Mouse (Mus musculus) gastrocnemius, adult 8-10 months (tissue): ENCODE measurements at regions not wholly inside any gene's neighbourhood (a gene's known extent, or its start where the extent isn't known, plus 50 kb on each side); places are given as distances from the start of the nearest gene placed in this dataset.
"Not testable (repeated sequence)": the region's sequence is repeated elsewhere in the genome, so short reads cannot be mapped to it uniquely, and the experiment has no call there.

Source experiments
- DNase-seq, 2 experiments: peaks; one replicate each; pipeline ENCODE4 v3.0.0; 2022; ENCODE audit warnings: low spot score in 2 of 2

DNA sequence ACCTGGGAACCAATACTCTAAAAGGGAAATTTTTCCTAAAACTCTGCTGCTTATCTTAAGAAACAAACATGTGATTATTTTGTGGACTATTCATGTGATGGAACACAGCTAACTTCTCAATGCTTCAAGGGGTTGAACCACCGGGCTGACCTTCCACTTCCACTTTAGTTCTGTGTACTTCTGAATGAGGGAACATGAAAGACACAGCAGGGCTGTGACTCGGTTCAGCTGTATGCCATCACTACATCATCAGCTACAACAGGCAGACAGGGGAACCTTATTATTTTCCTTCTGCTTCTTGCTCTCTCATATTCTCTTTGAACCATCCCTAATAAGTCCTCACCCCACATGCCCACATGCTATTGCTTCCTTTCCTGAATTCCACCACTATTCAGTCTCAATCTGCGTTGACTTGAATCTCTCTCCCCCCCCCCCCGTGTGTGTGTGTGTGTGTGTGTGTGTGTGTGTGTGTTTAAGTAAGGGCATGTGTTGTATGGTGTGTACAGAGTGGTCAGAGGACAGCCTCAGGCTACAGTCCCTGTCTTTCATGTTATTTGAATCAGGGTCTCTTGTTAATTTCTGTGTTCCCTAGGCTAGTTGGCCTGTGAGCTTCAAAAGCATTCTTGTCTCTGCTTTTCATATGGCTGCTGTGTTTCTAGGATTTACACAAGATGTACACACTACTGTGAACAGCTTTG is 485.7 kb downstream of the Lmo7 start:
- DNase-seq: no peak

- no peak for DNase-seq
Observed at GRCm38 (mm10) chr14:102212079-102212478, 482.3 kb downstream of the Lmo7 start.

DNA sequence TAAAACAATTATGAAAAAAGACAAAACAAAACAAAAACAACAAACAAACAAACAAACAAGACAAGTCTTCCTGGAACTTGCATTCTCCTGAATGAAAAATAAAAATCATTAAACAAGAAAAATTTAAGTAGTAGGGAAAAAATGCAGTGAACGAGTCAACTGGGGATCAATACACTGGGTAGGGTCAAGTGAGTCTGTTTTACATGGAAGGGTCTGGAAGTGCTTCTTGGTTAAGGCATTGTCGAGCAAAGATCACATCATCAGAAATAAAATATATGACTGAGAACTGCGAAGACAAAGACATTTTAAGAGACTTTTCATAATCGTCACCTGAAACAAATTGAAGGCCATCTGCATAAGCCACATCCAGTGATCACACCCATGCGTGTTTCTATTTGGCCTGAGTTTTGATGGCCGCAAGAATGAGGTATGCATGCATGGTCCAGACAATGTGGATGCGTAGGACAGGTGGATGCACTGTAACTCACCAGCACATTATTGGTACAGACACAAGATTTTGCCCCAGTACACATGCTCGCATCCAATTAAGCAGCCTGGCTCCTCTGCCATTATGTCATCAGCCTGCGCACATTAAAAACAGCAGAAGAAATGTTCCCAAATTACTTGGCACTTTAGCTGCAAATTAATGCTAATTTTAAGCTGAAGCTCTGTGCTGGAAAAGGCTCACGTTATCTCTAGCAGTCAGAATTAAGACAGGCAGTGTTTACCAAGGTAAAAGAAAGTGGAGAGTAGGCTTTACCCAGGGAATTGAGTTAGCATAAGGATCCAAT is 475.3 kb downstream of the Lmo7 start:
- no peak for DNase-seq

DNA sequence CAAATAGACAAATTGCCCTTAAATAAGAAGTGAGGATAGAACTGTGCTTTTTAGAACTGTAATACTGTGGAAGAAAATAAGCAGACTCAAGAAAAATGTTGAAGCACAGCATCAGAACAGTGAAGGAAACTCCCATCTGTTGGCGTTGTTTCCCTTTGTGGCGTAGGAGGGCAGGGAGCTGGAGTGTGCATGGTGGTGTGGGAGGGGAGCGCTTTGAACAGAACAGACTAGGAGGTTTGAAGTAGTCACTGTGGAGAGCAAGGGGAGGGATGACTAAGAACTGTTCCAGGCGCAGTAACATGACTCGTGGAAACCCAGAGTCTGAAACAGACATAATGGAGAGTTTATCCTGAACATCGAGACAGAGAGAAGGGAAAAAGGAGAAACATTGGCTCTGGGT is 469.7 kb downstream of the Lmo7 start:
- DNase-seq: no peak

DNA sequence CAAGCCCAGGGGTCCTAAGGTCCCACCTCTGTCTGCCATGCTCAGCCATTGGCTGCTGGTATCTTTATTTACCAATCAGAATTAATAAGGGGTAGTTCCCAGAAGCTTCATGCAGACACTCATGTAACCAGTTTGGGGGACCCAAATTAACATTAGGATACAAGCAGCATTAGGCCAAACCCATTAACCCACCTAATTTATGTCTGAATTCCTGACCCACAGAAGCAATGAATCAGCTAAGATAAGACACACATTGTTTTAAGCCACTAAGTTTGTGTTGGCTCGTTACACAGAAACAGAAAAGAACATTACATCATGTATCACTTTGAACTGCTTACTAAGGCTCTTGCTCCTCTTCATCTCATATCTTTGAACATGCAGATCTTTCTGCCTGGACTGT is 461.0 kb downstream of the Lmo7 start:
- DNase-seq: no peak

GRCm38 (mm10) chr14:102181269-102181668 is 451.5 kb downstream of the Lmo7 start:
- no peak for DNase-seq

GRCm38 (mm10) chr14:102171775-102172174 is 442.0 kb downstream of the Lmo7 start:
- no peak for DNase-seq

- no peak for DNase-seq
Observed at GRCm38 (mm10) chr14:102161291-102162284, 431.8 kb downstream of the Lmo7 start.

DNA sequence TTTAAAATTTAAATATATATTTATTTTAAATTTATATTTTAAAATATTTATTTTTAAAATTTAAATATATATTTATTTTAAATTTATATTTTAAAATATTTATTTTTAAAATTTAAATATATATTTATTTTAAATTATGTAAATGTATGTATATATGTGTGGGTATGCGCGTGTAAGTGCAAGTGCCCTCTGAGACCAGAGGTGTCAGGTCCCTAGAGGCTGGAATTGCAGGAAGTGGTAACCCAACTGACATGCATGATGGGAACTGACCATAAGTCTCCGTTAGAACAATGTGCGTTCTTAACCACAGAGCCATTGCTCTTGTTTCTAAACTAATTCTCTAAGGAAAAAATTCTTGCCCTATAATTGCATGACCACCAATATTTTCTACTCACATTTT is 420.7 kb downstream of the Lmo7 start:
- DNase-seq: not testable (repeated sequence)

- no peak for DNase-seq
Observed at GRCm38 (mm10) chr14:102142720-102143119, 413.0 kb downstream of the Lmo7 start.

DNA sequence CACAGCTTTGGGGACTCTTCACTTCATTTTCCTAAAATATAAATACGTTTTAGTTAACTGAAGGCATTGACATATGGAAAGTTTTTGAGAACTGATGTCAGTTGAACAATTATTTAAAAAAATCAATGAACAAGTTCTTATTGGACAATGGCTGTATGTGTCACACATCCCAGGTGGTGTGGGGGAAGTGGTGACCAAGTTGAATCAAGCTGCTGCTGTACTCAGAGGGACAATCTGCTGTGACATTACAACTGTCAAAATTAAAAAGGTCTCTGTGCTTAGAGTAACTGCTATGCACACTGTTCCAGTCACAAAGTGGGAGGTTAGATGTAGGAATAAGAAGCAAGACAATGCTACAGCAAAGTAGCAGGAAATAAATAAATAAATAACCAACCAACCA is 409.2 kb downstream of the Lmo7 start:
- DNase-seq: no peak

DNA sequence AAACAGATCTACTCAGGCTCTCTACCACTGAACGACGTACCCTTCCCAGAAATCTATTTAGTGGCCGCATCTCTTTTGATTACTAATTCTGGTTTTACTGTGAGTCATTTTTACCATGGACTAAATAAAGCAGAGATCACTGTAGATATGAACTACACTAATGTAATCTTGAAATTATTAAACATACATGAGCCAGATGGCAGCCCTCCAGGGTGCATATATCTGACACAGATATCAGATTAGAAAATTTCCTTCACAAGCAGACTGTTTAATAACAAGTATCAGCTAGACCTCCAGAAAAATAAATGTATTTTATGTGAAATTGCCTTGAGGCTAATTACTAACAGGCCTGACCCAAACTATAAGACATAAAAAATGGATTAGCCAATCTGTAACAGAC is 388.4 kb downstream of the Lmo7 start:
- DNase-seq: no peak

DNA sequence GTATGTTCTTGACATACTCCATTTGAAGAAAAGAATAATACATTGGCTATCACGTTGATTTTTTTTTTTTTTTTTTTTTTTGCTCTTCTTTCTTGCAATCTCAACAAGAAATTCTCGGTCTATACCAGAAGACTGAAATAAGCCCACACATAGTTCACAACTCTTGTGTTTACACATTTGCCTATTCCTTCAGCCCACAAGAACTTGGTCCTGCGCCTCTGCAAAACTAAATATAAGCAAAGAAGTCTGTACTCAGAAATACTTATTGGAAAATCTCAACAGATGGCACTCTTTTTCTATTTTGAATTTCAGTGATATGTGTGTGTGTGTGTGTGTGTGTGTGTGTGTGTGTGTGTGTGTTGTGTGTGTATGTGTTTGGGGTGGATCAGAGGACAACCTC is 376.4 kb downstream of the Lmo7 start:
- no peak for DNase-seq

DNA sequence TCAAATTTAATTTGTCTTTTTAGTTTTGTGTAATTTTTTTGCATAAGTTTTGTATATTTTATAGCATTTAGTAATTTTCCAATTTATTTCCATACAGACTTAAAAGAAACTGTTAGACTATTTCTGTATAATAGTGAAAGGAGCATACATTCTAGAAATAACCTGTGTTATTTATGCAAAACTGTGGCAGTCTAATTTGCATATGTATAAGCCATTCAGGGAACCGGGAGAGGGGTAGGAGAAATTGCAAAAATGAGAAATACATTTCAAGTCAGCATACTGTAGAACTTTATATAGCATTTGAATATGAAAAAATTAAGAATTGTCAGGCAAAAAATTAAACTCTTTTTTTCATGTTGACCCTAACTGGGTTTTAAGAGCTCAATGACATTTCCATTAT is 364.3 kb downstream of the Lmo7 start:
- DNase-seq: no peak

DNA sequence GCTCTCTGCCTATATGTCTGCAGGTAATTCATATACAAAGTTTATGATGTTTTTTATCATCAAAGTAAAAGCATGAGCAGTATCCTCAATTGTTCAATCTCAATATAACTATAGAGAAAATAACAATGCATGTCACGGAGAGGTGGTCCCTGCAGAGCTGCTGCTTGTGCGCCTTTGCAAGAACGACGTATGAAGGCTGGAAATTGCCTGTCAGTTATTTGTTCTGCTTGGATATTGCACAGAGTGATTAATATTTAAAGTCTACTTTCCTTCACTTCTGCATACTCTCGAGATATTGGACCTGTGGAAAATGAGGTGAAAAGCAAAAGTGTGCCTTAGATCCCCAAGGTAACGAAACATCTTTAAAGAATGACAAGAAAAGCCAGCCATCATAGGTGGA is 362.8 kb downstream of the Lmo7 start:
- no peak for DNase-seq

- DNase-seq: no peak
Observed at GRCm38 (mm10) chr14:102048932-102049331, 319.2 kb downstream of the Lmo7 start.

- DNase-seq: no peak
Observed at GRCm38 (mm10) chr14:102048485-102048884, 318.7 kb downstream of the Lmo7 start.

DNA sequence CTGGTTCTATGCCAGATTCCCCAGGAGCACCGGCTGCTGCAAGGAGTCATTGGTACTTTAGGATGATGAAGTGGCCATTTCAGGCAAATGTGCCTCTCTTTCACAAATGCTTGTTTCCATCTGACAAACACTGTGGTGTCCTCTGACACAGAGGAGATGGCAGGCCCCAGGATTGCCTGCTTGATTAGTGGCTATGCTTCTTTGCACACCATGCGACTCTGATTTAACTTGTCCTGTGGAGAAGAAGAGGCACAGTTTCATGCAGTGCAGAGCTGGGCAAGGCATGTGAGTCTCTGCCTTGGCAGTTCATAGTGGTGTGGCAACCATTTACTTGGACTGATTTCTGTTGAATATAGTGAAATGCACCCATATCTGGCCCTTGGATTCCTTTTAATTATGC is 308.4 kb downstream of the Lmo7 start:
- DNase-seq: no peak

GRCm38 (mm10) chr14:102037487-102037886 is 307.7 kb downstream of the Lmo7 start:
- no peak for DNase-seq

- DNase-seq: no peak
Observed at GRCm38 (mm10) chr14:102031047-102031903, 301.5 kb downstream of the Lmo7 start.

DNA sequence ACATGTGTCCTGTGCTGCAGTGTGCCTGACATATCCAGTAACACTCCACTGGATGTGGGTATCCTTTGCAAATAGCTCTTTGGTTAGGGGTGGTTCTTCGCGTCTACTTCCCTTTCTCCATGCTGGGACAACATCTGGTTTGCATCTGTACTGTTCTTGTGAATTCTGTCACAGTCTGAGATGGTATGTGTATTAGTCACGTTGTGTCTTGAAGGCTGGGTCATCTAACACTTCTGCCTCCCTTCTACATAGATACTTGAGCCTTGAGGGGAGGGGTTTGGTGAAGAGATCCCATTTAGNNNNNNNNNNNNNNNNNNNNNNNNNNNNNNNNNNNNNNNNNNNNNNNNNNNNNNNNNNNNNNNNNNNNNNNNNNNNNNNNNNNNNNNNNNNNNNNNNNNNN is 294.9 kb downstream of the Lmo7 start:
- DNase-seq: no peak
